Mouse (Mus musculus): ENCODE data around the gene Igf2. TPM values are rescaled to one million over a fixed set of nuclear protein-coding genes. Genes with fewer than 3 reads are reported as not detected.
A peak's percentile ranks its signal among the peaks of the same experiment; 100 is the strongest.

Gene Igf2
- total RNA-seq, 2 experiments from 2014 or later, result 13,021 to 14,565 TPM

Small RNAs within 50 kb of the gene (microRNA-seq; reads per million reads assigned to microRNA genes)
- 4,367 reads per million, percentile 89 among the genes with 10 or more reads in this experiment for gene Mir483

Other genes starting within 250 kb of the Igf2 start
- gene Syt8, start 232.0 kb downstream of the Igf2 start, total RNA-seq (2021), result not detected
- gene Tnni2, start 225.0 kb downstream of the Igf2 start, total RNA-seq (2021), result 1,000 to 10,000 TPM; 7,757 to 8,026 TPM
- 10 to 100 TPM; 26.3 to 28.7 TPM for gene Lsp1, start 206.0 kb downstream of the Igf2 start, total RNA-seq (2021)
- over 10,000 TPM in 1 of 2 experiments, 1,000 to 10,000 TPM in 1; 9,881 to 10,830 TPM for gene Tnnt3, start 168.0 kb downstream of the Igf2 start, total RNA-seq (2021)
- gene Mrpl23, start 134.1 kb downstream of the Igf2 start, total RNA-seq (2021), result 1 to 10 TPM; 6.3 to 9.4 TPM
- 1 to 10 TPM; 2.2 to 2.5 TPM for gene Gm49394, start 3.1 kb upstream of the Igf2 start, total RNA-seq (2021)
- not detected for gene Ins2, start 76.6 kb upstream of the Igf2 start, total RNA-seq (2021)